ENCODE assay signal across 10 mouse cellular contexts in the genomic region with DNA sequence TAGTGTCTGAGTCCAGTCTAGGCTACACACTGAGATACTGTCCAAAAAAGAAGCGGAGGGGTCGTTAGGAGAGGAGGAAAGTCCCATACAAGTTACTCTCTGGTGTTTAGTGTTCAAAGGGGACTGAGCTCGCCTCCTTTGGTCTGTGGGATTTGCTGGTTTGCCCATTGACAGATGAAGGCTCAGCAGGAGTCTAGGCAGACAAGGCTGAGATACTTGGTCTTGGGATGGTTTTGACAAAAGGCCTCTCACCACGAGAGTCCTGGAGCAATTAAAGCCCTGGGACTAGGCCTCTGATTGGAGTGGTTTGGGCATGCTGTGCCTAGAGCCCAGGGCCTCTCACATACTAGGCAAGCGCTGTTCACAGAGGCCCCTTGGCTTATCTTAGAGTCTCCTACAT. TPM values are rescaled to one million over a fixed set of nuclear protein-coding genes. Genes with fewer than 3 reads are reported as not detected.
DNase-seq lines count a peak whose midpoint lies in the region; ATAC-seq and TF ChIP-seq lines count a peak whose summit lies in the region.
"Had no signal": no experiment of that assay in that cellular context is flagged by ENCODE, and none has a peak within 500 bp of the region (broad histone marks: within the 10 kb centered on the region; RNA-seq: fewer than 3 reads in every experiment).

No protein-coding gene starts in this region.

- 62% methylated on average over 5 of the region's 5 CpGs for WGBS in heart, embryonic 16.5 days
- 61% methylated on average over 5 of the region's 5 CpGs for WGBS in lung, postnatal 0 days
- WGBS in embryonic facial prominence, embryonic 14.5 days: 64% methylated on average over 5 of the region's 5 CpGs
- WGBS in macrophage (ENCODE audit: missing documents): 76% methylated on average over 5 of the region's 5 CpGs

- no peak for TF ChIP-seq CTCF in lung, postnatal 0 days (IDR thresholded peaks at IDR 0.05)

- no peak for ATAC-seq in heart, embryonic 16.5 days (replicated peaks; ENCODE audit: extremely low read depth, insufficient read depth, low FRiP score)
- no peak for ATAC-seq in lung, postnatal 0 days
- ATAC-seq in embryonic facial prominence, embryonic 14.5 days (ENCODE audit: low read depth): 0 out of 2 replicates have a peak, but pooled peaks have one; percentile 8
- ATAC-seq in inflammation-experienced regulatory T-cells, adult 6 months: no peak

- intact Hi-C loops in heart, postnatal 36 days (cut with DNase I): no loop called here
- intact Hi-C loops in left cerebral cortex, postnatal 10 days (cut with DNase I): no loop called here

- no peaks in the 10 kb centered on the region for H3K27me3 ChIP-seq in heart, embryonic 16.5 days (ENCODE audit: control insufficient read depth, insufficient read depth, low read length)
- no peaks in the 10 kb centered on the region for H3K27me3 ChIP-seq in lung, postnatal 0 days (replicated peaks; ENCODE audit: insufficient read depth, low read length)
- no peaks in the 10 kb centered on the region for H3K27me3 ChIP-seq in embryonic facial prominence, embryonic 14.5 days (replicated peaks; ENCODE audit: control insufficient read depth, insufficient read depth, low read length)
- H3K27me3 ChIP-seq: embryonic facial prominence, embryonic 12.5 days had no signal

- peaks cover 5% of the 10 kb centered on the region for H3K4me1 ChIP-seq in heart, embryonic 16.5 days (ENCODE audit: control insufficient read depth, insufficient read depth, low read length)
- no peaks in the 10 kb centered on the region for H3K4me1 ChIP-seq in lung, postnatal 0 days (ENCODE audit: insufficient read depth, low read depth, low read length)
- no peaks in the 10 kb centered on the region for H3K4me1 ChIP-seq in embryonic facial prominence, embryonic 14.5 days (ENCODE audit: control insufficient read depth, insufficient read depth, low read length)
- H3K4me1 ChIP-seq: embryonic facial prominence, embryonic 12.5 days had no signal

- H3K36me3 ChIP-seq in heart, embryonic 16.5 days (ENCODE audit: control insufficient read depth, insufficient read depth): peaks cover 14% of the 10 kb centered on the region
- no peaks in the 10 kb centered on the region for H3K36me3 ChIP-seq in lung, postnatal 0 days (ENCODE audit: insufficient read depth, low read length)
- peaks cover 28% of the 10 kb centered on the region for H3K36me3 ChIP-seq in embryonic facial prominence, embryonic 14.5 days (ENCODE audit: control insufficient read depth, insufficient read depth, low read length)
- peaks cover 10% of the 10 kb centered on the region; the same call in 1 of the 2 replicates for H3K36me3 ChIP-seq in macrophage (ENCODE audit: inconsistent target)

- TF ChIP-seq EP300 in lung, postnatal 0 days (IDR thresholded peaks at IDR 0.05): no peak

- peak overlapping the region; percentile 21; the same call in 1 of the 2 replicates for H3K27ac ChIP-seq in heart, embryonic 16.5 days (ENCODE audit: low read length)
- H3K27ac ChIP-seq in lung, postnatal 0 days (ENCODE audit: low read length): peak overlapping the region; percentile 7; the same call in 1 of the 2 replicates
- H3K27ac ChIP-seq in embryonic facial prominence, embryonic 14.5 days (replicated peaks; ENCODE audit: low read depth, low read length): peak overlapping the region; percentile 46; the same call in 1 of the 2 replicates
- H3K27ac ChIP-seq in macrophage: peak overlapping the region; percentile 34; the same call in 1 of the 2 replicates
- H3K27ac ChIP-seq: embryonic facial prominence, embryonic 12.5 days; heart, embryonic 10.5 days had no signal

- no peak overlapping the region for H3K4me3 ChIP-seq in heart, embryonic 16.5 days (ENCODE audit: low read length)
- H3K4me3 ChIP-seq in lung, postnatal 0 days (ENCODE audit: low read depth, low read length): no peak overlapping the region
- H3K4me3 ChIP-seq in embryonic facial prominence, embryonic 14.5 days (ENCODE audit: low read depth, low read length): no peak overlapping the region
- no peak overlapping the region for H3K4me3 ChIP-seq in macrophage (ENCODE audit: inconsistent target)
- H3K4me3 ChIP-seq: embryonic facial prominence, embryonic 12.5 days; heart, embryonic 10.5 days had no signal

- H3K4me2 ChIP-seq in heart, embryonic 16.5 days (ENCODE audit: low read depth, low read length): no peak overlapping the region
- no peak overlapping the region for H3K4me2 ChIP-seq in lung, postnatal 0 days (replicated peaks; ENCODE audit: low read depth, low read length)
- no peak overlapping the region for H3K4me2 ChIP-seq in embryonic facial prominence, embryonic 14.5 days (ENCODE audit: low read depth, low read length)
- H3K4me2 ChIP-seq: embryonic facial prominence, embryonic 12.5 days had no signal

- H3K9ac ChIP-seq in heart, embryonic 16.5 days (ENCODE audit: low read length): no peak overlapping the region; the same call in 1 of the 2 replicates
- H3K9ac ChIP-seq in lung, postnatal 0 days (replicated peaks; ENCODE audit: low read depth): no peak overlapping the region; the same call in 1 of the 2 replicates
- no peak overlapping the region for H3K9ac ChIP-seq in embryonic facial prominence, embryonic 14.5 days (ENCODE audit: low read depth, low read length)
- H3K9ac ChIP-seq: embryonic facial prominence, embryonic 12.5 days had no signal

- no peaks in the 10 kb centered on the region for H3K79me2 ChIP-seq in macrophage (ENCODE audit: inconsistent target)

- H3K9me3 ChIP-seq in heart, embryonic 16.5 days (replicated peaks; ENCODE audit: control insufficient read depth, low read length): no peaks in the 10 kb centered on the region
- H3K9me3 ChIP-seq in lung, postnatal 0 days (ENCODE audit: low read length): no peaks in the 10 kb centered on the region
- H3K9me3 ChIP-seq in embryonic facial prominence, embryonic 14.5 days (ENCODE audit: control insufficient read depth, low read length): no peaks in the 10 kb centered on the region
- H3K9me3 ChIP-seq: embryonic facial prominence, embryonic 12.5 days; heart, embryonic 10.5 days had no signal

- DNase-seq in heart, postnatal 36 days: no peak
- no peak for DNase-seq in lung, postnatal 0 days (ENCODE audit: low spot score)
- DNase-seq in lung, postnatal 10 days: no peak
- no peak for DNase-seq in embryonic facial prominence, embryonic 14.5 days (ENCODE audit: low spot score)
- DNase-seq in left cerebral cortex, postnatal 10 days (ENCODE audit: extremely low spot score in 1 of 2, low spot score in 2 of 2): no peak

RNA-seq across cellular contexts. Expression of gene Homer3, which starts 14.3 kb away (rescaled TPM):
- polyA plus RNA-seq in heart, embryonic 16.5 days (2015; fragmentation: Nextera tagmentation; extraction: Ambion mirVana): 26.6 and 30.2 TPM in 2 replicates
- total RNA-seq in heart, postnatal 36 days (2021): 10 to 100 TPM in 1 of 2 experiments, 1 to 10 TPM in 1; 8.5 to 10.5 TPM
- polyA plus RNA-seq in lung, postnatal 0 days (2015; fragmentation: Nextera tagmentation; extraction: Ambion mirVana): 54.1 and 61.1 TPM in 2 replicates
- polyA plus RNA-seq in embryonic facial prominence, embryonic 14.5 days (2014; fragmentation: Nextera tagmentation; extraction: Ambion mirVana): 26.8 and 37.3 TPM in 2 replicates
- total RNA-seq in macrophage (2018; cell fraction: chromatin; rRNA removed): 100 to 1,000 TPM in 9 of 26 experiments, 10 to 100 TPM in 17; 37.1 to 291 (median 84.2) TPM
- 10 to 100 TPM; 19.5 to 52.5 (median 35.1) TPM for total RNA-seq in macrophage (2018; cell fraction: cytosol; rRNA removed)
- total RNA-seq in macrophage (2018; cell fraction: nucleus; rRNA removed): 100 to 1,000 TPM in 3 of 26 experiments, 10 to 100 TPM in 23; 23.7 to 133 (median 57.2) TPM
- polyA plus RNA-seq in macrophage (2018): 26.3 to 47.9 TPM (median 46.2 TPM) in 3 replicates
- polyA plus RNA-seq in inflammation-experienced regulatory T-cells, adult 6 months (2017; shearing (Covaris generic)): under 1 TPM in 2 of 3 experiments, not detected in 1; 0.39 to 0.81 TPM
- total RNA-seq in left cerebral cortex, postnatal 10 days (2021): 1 to 10 TPM; 7.9 to 9.4 TPM

RNA-seq across cellular contexts. Expression of gene Ddx49, which starts 34.0 kb away (rescaled TPM):
- polyA plus RNA-seq in heart, embryonic 16.5 days (2015; fragmentation: Nextera tagmentation; extraction: Ambion mirVana): 34.1 and 34.2 TPM in 2 replicates
- 10 to 100 TPM; 25.8 to 34.5 TPM for total RNA-seq in heart, postnatal 36 days (2021)
- 29.9 and 32.5 TPM in 2 replicates for polyA plus RNA-seq in lung, postnatal 0 days (2015; fragmentation: Nextera tagmentation; extraction: Ambion mirVana)
- 47.4 and 49.2 TPM in 2 replicates for polyA plus RNA-seq in embryonic facial prominence, embryonic 14.5 days (2014; fragmentation: Nextera tagmentation; extraction: Ambion mirVana)
- 10 to 100 TPM; 13.6 to 95.8 (median 44.0) TPM for total RNA-seq in macrophage (2018; cell fraction: chromatin; rRNA removed)
- total RNA-seq in macrophage (2018; cell fraction: cytosol; rRNA removed): 10 to 100 TPM in 25 of 26 experiments, 1 to 10 TPM in 1; 9.5 to 20.6 (median 15.6) TPM
- total RNA-seq in macrophage (2018; cell fraction: nucleus; rRNA removed): 10 to 100 TPM; 14.4 to 52.7 (median 27.0) TPM
- 17.5 to 26.0 TPM (median 20.5 TPM) in 3 replicates for polyA plus RNA-seq in macrophage (2018)
- polyA plus RNA-seq in inflammation-experienced regulatory T-cells, adult 6 months (2017; shearing (Covaris generic)): 10 to 100 TPM; 46.0 to 58.6 (median 51.4) TPM
- total RNA-seq in left cerebral cortex, postnatal 10 days (2021): 10 to 100 TPM; 64.9 to 65.2 TPM

RNA-seq across cellular contexts. Expression of gene Cope, which starts 34.0 kb away (rescaled TPM):
- 326 and 334 TPM in 2 replicates for polyA plus RNA-seq in heart, embryonic 16.5 days (2015; fragmentation: Nextera tagmentation; extraction: Ambion mirVana)
- 100 to 1,000 TPM; 157 TPM for total RNA-seq in heart, postnatal 36 days (2021)
- 266 and 297 TPM in 2 replicates for polyA plus RNA-seq in lung, postnatal 0 days (2015; fragmentation: Nextera tagmentation; extraction: Ambion mirVana)
- polyA plus RNA-seq in embryonic facial prominence, embryonic 14.5 days (2014; fragmentation: Nextera tagmentation; extraction: Ambion mirVana): 314 and 345 TPM in 2 replicates
- 100 to 1,000 TPM in 2 of 26 experiments, 10 to 100 TPM in 24; 33.8 to 116 (median 70.3) TPM for total RNA-seq in macrophage (2018; cell fraction: chromatin; rRNA removed)
- total RNA-seq in macrophage (2018; cell fraction: cytosol; rRNA removed): 100 to 1,000 TPM in 5 of 26 experiments, 10 to 100 TPM in 21; 72.0 to 107 (median 93.6) TPM
- 10 to 100 TPM; 43.8 to 84.2 (median 66.6) TPM for total RNA-seq in macrophage (2018; cell fraction: nucleus; rRNA removed)
- 78.2 to 115 TPM (median 98.8 TPM) in 3 replicates for polyA plus RNA-seq in macrophage (2018)
- polyA plus RNA-seq in inflammation-experienced regulatory T-cells, adult 6 months (2017; shearing (Covaris generic)): 100 to 1,000 TPM; 303 to 304 (median 304) TPM
- 100 to 1,000 TPM; 124 to 134 TPM for total RNA-seq in left cerebral cortex, postnatal 10 days (2021)

RNA-seq across cellular contexts. Expression of gene Armc6, which starts 34.0 kb away (rescaled TPM):
- polyA plus RNA-seq in heart, embryonic 16.5 days (2015; fragmentation: Nextera tagmentation; extraction: Ambion mirVana): 19.6 and 22.1 TPM in 2 replicates
- total RNA-seq in heart, postnatal 36 days (2021): 1 to 10 TPM; 6.2 to 7.0 TPM
- 10.4 and 11.9 TPM in 2 replicates for polyA plus RNA-seq in lung, postnatal 0 days (2015; fragmentation: Nextera tagmentation; extraction: Ambion mirVana)
- 28.8 and 33.4 TPM in 2 replicates for polyA plus RNA-seq in embryonic facial prominence, embryonic 14.5 days (2014; fragmentation: Nextera tagmentation; extraction: Ambion mirVana)
- 10 to 100 TPM in 3 of 26 experiments, 1 to 10 TPM in 23; 1.3 to 13.3 (median 5.4) TPM for total RNA-seq in macrophage (2018; cell fraction: chromatin; rRNA removed)
- 1 to 10 TPM; 1.6 to 5.9 (median 3.2) TPM for total RNA-seq in macrophage (2018; cell fraction: cytosol; rRNA removed)
- total RNA-seq in macrophage (2018; cell fraction: nucleus; rRNA removed): 10 to 100 TPM in 6 of 26 experiments, 1 to 10 TPM in 20; 1.2 to 16.9 (median 5.3) TPM
- 1.4 to 8.6 TPM (median 4.8 TPM) in 3 replicates for polyA plus RNA-seq in macrophage (2018)
- 1 to 10 TPM; 6.0 to 9.0 (median 6.4) TPM for polyA plus RNA-seq in inflammation-experienced regulatory T-cells, adult 6 months (2017; shearing (Covaris generic))
- 10 to 100 TPM; 84.6 to 85.4 TPM for total RNA-seq in left cerebral cortex, postnatal 10 days (2021)

RNA-seq across cellular contexts. Expression of gene Sugp2, which starts 34.3 kb away (rescaled TPM):
- polyA plus RNA-seq in heart, embryonic 16.5 days (2015; fragmentation: Nextera tagmentation; extraction: Ambion mirVana): 25.7 and 28.1 TPM in 2 replicates
- 10 to 100 TPM; 41.4 to 43.0 TPM for total RNA-seq in heart, postnatal 36 days (2021)
- polyA plus RNA-seq in lung, postnatal 0 days (2015; fragmentation: Nextera tagmentation; extraction: Ambion mirVana): 12.3 and 13.6 TPM in 2 replicates
- 27.1 and 32.7 TPM in 2 replicates for polyA plus RNA-seq in embryonic facial prominence, embryonic 14.5 days (2014; fragmentation: Nextera tagmentation; extraction: Ambion mirVana)
- 100 to 1,000 TPM in 18 of 26 experiments, 10 to 100 TPM in 8; 63.8 to 195 (median 127) TPM for total RNA-seq in macrophage (2018; cell fraction: chromatin; rRNA removed)
- 10 to 100 TPM in 20 of 26 experiments, 1 to 10 TPM in 6; 5.2 to 21.9 (median 12.6) TPM for total RNA-seq in macrophage (2018; cell fraction: cytosol; rRNA removed)
- 100 to 1,000 TPM in 3 of 26 experiments, 10 to 100 TPM in 23; 31.3 to 107 (median 60.1) TPM for total RNA-seq in macrophage (2018; cell fraction: nucleus; rRNA removed)
- polyA plus RNA-seq in macrophage (2018): 4.7 to 13.3 TPM (median 13.0 TPM) in 3 replicates
- polyA plus RNA-seq in inflammation-experienced regulatory T-cells, adult 6 months (2017; shearing (Covaris generic)): 10 to 100 TPM; 12.6 to 23.3 (median 20.8) TPM
- 100 to 1,000 TPM; 134 to 140 TPM for total RNA-seq in left cerebral cortex, postnatal 10 days (2021)

Comparison
In these comparisons a context has a peak if more than half of its experiments do, and no peak if none do; other contexts are left out.
1. RNA of gene Homer3, which starts 14.3 kb away (polyA plus RNA-seq): 54.1 to 61.1 TPM in lung, postnatal 0 days, 26.8 to 37.3 TPM in embryonic facial prominence, embryonic 14.5 days, 26.6 to 30.2 TPM in heart, embryonic 16.5 days and 26.3 to 47.9 TPM in macrophage; 0.39 to 0.81 TPM in inflammation-experienced regulatory T-cells, adult 6 months; every median in the first group is over 10 times any median in the second.
2. Peak in every context shown above with its lines, with median percentiles within 50 percentile points of each other: H3K27ac ChIP-seq.